Mouse (Mus musculus): Measurements from ENCODE around the gene Sort1. TPM values are rescaled to one million over a fixed set of nuclear protein-coding genes. Genes with fewer than 3 reads are reported as not detected.

The Sort1 gene
- polyA plus RNA-seq, 1 experiment from 2014 or later: 17.8 TPM

Other genes with a start within 250 kb of the Sort1 start
- 17.2 and 18.4 TPM in 2 replicates for gene Gstm4, start 239.2 kb upstream of the Sort1 start, polyA plus RNA-seq (2014; fragmentation: Nextera tagmentation; extraction: Ambion mirVana)
- gene Ampd2, start 197.4 kb upstream of the Sort1 start, polyA plus RNA-seq (2014; fragmentation: Nextera tagmentation; extraction: Ambion mirVana): 36.8 and 43.4 TPM in 2 replicates
- gene Gnat2, start 191.3 kb upstream of the Sort1 start, polyA plus RNA-seq (2014; fragmentation: Nextera tagmentation; extraction: Ambion mirVana): 1.5 and 2.1 TPM in 2 replicates
- 115 and 181 TPM in 2 replicates for gene Gnai3, start 137.9 kb upstream of the Sort1 start, polyA plus RNA-seq (2014; fragmentation: Nextera tagmentation; extraction: Ambion mirVana)
- 0.09 and 0.18 TPM in 2 replicates for gene Gpr61, start 129.2 kb upstream of the Sort1 start, polyA plus RNA-seq (2014; fragmentation: Nextera tagmentation; extraction: Ambion mirVana)
- 3.0 and 3.7 TPM in 2 replicates for gene Amigo1, start 97.7 kb upstream of the Sort1 start, polyA plus RNA-seq (2014; fragmentation: Nextera tagmentation; extraction: Ambion mirVana)
- 1.4 and 2.2 TPM in 2 replicates for gene Cyb561d1, start 82.9 kb upstream of the Sort1 start, polyA plus RNA-seq (2014; fragmentation: Nextera tagmentation; extraction: Ambion mirVana)
- gene Atxn7l2, start 73.1 kb upstream of the Sort1 start, polyA plus RNA-seq (2014; fragmentation: Nextera tagmentation; extraction: Ambion mirVana): 16.9 and 21.9 TPM in 2 replicates
- 2.9 and 4.7 TPM in 2 replicates for gene Sypl2, start 57.4 kb upstream of the Sort1 start, polyA plus RNA-seq (2014; fragmentation: Nextera tagmentation; extraction: Ambion mirVana)
- gene Psma5, start 27.2 kb upstream of the Sort1 start, polyA plus RNA-seq (2014; fragmentation: Nextera tagmentation; extraction: Ambion mirVana): 327 and 365 TPM in 2 replicates
- not detected in 2 replicates for gene Mybphl, start 80.8 kb downstream of the Sort1 start, polyA plus RNA-seq (2014; fragmentation: Nextera tagmentation; extraction: Ambion mirVana)
- 48.9 and 51.4 TPM in 2 replicates for gene Psrc1, start 99.8 kb downstream of the Sort1 start, polyA plus RNA-seq (2014; fragmentation: Nextera tagmentation; extraction: Ambion mirVana)
- 22.1 and 27.9 TPM in 2 replicates for gene Celsr2, start 131.5 kb downstream of the Sort1 start, polyA plus RNA-seq (2014; fragmentation: Nextera tagmentation; extraction: Ambion mirVana)
- gene Sars, start 161.1 kb downstream of the Sort1 start, polyA plus RNA-seq (2014; fragmentation: Nextera tagmentation; extraction: Ambion mirVana): 106 and 120 TPM in 2 replicates

All from kidney, embryonic 14.5 days (tissue).